Mouse (Mus musculus) MEL-GATA-1-ER (cell line): ENCODE results near the gene Cep83.

Experiments
- DNase-seq: peaks from one replicate; pipeline ENCODE4 v3.0.0-alpha.2; 2012; ENCODE audit warnings: low read depth; ENCODE audit errors: extremely low read depth

The Cep83 gene

DNA sequence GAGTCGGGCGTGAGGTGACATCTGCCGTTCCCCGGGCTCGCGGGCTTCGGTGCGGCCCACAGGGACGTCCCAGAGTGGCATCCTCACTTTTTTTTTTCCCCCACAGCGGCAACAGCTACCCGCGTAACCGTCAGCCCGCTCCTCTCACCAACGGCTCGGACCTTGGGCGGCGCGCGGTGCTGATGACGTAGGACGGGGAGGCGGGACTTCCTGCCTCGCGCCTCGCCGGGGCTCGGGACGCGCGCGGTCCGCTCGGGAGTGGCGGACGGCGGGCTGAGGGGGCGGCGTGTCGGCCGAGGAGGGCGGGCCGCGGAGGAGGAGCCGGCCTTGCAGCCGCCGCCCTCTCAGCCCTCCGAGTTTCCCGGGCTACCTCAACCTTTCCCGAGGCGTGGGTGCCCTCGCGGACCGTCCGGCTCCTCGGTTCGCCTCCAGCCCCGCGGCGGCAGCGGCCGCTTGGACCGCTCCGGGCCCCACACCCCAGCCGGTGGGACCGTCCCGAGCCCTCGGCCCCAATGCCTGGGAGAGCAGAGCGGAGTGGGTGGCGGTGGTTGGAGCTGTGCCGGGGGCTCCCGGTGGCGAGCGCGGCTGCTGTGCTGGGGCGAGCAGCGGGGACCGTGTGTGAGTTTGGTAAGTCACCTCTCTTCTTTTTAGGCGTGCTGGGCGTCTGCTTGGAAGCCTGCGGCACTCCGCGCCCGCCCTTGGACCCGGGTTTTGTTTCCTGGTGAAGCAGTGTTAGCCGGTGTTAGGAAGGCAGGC, at the start of gene Cep83:
Cep83 (plus strand) TSS at position 235 of the 756 bp plus-strand sequence.
- DNase-seq, result peak; percentile 61

DNA sequence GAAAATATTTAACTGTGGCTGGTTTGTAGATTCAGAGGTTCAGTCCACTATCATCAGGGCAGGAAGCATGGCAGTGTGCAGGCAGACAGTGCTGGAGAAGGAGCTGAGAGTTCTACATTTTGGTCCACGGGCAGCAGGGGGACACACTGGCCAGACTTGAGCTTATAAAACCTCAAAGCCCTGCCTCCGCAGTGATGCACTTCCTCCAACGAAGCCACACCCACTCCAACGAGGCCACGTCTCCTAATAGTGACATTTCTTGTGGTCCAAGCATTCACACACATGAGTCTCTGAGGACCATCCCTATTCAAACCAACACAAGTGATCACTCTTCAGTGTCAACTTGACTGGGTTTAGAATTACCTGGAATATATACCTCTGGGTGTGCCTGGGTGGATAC, 49.2 kb upstream of the Cep83 start:
- peak; percentile 7 for DNase-seq

DNA sequence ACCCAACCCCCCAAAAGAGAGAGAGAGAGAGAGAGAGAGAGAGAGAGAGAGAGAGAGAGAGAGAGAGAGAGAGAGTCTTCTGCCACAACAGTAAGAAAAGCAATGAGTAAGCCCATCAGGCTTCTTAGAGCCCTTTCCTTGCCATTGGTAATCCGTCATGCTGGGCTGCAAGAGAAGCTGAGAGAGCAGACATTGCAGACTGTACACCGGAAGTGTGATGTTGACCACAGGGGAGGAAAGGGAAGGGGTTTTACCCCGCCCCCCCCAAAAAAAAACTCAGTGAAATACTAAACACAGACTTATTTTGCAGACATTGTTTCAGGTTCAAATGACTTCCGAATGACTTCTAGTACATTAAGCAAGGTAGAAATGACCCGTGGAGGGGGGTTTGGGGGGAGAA, 48.4 kb upstream of the Cep83 start:
- no peak for DNase-seq

DNA sequence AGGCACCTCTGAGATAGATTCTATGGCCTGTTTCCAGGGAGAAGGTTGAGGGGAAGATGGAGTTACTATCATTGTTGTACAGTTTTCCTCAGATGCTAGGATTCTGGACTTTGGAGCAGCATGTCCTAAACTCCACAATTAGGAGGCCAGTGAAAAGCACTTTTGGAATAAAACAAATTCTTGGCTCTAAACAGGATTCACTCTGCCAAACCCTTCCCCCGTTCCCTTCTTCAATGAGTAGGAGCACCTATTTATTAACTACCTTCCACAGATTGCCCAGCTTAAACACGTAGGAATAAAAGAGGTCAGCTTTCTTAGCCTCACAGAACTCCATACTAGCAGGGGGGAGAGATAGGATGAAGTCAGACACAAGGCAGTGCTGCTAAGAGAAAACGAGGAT, 24.4 kb upstream of the Cep83 start:
- DNase-seq, result no peak

DNA sequence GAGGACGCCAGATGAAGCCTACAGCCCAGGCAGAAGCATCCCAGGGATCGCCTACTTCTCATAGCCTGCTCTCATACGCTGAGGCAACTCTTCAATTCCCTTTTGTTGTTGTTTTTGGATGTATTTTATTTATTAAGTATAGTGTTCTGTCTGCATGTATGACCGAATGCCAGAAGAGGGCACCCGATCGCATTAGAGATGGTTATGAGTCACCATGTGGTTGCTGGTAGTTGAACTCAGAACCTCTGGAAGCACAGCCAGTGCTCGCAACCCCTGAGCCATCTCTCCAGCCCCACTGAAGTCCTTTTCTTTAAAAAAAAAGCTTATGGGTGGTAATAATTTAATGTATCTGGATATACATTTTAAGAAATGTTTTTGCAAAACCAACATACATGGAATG, 24.0 kb upstream of the Cep83 start:
- no peak for DNase-seq

DNA sequence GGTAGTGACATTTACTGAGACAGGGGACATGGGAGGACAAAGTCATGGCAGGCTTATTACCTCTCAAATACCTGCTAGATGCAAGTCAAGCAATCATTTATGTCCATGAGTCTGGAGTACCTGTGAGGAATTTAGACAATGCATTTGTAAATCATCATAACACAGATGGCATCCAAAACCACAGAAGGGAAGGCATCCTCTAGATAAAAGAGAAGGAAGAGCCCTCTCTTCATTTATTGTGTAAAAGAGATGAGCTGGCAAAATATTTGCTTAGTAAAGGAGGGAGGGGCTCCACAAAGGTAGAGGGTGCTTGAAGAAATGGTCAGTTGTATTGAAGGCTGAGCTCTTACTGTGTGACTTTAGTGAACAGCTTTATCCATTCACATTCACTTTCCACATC, 20.3 kb upstream of the Cep83 start:
- no peak for DNase-seq

DNA sequence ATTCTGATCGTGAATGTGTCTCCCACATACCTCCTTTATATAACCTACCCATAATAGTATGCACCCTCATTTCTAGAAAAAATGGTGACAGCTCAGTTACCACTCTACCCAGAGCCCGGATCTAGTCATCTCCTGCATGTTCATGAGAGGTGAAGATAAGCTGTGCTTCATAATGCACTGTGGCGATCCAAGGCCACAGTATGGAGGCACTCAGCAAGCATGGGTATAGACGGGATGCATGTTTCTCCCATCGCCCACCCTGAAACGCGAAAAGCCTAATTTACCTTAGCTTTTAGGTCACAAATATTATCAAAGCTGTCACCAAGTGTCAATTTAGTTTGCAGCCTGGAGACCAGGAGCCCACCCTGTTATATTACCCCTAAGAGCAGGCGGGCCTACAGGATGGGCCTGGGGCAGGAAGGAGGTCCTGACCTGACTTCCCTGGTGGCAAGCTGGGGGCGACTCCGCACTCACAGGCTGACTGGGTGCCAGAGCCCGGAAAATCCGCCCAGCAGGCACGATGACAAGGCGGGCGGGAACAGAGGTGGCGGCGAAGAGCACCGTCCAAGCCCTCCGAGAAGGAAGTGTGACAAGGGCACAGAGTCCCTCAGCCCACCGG, 544 bp upstream of the Cep83 start:
- DNase-seq, result peak; percentile 69

DNA sequence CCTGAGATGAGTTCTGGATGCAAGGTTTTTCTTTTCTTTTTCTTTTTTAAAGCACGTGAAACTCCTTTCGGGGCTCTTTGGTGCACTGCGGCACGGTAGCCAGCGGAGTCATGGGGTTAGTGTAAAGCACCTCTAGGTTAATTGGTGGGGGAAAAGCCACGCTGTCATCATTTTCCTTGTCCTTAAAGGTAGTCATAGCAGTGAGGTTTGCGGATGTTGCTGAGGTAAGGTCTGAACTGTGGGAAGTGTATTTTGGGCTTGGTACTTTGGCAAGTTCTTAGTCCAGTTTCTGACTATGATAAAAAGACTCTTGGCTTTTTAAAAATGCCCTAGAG, 689 bp downstream of the Cep83 start:
- DNase-seq, result peak; percentile 33

DNA sequence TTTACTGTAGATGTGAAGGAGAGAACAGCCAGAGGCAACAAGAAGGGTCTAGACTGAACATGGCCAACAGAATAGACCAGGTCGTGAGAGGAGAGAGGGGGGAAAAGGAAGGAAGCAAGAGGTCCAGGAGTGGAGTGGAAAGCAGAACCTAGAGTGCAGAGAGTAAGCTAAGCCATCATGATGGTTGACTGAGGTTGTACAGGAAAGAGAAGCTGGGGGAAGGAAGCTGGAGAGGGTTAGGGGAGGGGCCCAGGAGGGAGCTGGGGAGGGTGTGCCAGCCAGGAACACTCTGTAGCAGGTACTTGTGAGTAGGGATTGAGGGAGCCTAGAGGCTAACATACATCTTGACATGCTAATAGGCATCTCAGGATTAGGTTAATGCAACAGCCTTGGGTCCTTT, 1.9 kb downstream of the Cep83 start:
- peak; percentile 33 for DNase-seq

DNA sequence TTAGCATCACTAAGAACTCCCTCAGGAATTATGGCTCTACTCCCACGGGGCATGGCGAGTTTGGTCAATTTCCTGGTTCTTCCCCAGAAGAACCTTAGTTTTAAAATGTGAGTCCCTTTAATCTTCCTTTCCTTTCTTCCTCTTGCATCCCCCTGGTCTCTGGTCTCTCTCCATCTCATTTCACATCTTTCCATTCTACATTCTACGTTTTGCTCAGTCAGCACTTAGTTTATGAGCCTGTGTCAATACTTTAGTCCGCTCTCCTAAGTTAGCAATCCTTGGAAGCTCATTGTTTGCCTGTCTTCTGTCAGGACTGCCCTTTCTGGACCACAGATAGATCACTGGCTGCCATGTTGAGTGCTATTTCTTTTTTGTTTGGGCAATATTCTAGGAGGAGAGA, 3.7 kb downstream of the Cep83 start:
- no peak for DNase-seq

DNA sequence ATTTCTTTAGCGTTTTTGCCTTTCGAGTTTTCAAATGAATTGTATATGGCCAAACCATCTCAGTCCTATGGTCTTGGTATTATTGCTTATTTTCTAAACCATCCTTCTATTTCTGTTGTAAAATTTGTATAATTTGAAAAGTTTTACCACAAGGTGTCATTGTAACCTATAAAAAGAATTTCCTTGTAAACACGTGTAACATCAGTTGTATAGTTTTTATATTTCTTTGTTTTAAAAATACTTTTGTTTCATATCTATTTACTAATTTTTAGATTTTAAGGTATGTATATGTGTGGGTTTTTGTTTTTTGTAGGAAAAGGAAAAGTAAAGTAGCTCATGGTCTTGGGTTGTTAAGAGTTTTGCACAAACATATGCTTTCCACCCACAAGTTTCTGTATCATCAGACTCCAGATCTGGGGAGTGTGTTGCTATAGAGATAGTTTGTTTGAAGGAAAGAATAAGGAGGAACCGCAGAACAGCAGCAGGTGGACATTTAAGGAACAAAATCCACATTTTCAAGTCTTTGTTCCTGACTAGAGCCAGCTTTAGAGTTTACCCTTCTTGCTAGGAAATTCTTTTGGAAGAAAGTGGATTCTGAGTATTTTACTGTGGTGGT, 17.3 kb downstream of the Cep83 start:
- peak; percentile 42 for DNase-seq

DNA sequence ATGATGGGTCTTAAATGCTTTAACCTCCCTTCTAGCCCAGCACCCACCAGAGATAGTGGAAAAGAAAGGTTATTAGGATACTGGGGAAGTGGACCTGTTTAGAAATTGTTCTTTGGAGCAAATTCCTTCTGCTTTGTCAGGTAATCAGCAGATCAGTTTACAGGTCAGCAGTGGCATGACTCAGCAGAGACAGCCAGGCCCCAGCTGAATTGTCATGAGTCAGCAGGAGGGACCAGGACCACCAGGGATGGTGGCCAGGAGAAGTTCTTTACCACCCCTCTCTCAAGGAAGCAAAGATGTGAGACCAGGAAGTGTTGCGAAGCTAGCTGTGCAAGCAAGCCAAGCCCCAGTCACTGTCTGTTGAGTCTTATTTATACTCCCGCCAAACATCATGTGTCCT, 18.2 kb downstream of the Cep83 start:
- no peak for DNase-seq

DNA sequence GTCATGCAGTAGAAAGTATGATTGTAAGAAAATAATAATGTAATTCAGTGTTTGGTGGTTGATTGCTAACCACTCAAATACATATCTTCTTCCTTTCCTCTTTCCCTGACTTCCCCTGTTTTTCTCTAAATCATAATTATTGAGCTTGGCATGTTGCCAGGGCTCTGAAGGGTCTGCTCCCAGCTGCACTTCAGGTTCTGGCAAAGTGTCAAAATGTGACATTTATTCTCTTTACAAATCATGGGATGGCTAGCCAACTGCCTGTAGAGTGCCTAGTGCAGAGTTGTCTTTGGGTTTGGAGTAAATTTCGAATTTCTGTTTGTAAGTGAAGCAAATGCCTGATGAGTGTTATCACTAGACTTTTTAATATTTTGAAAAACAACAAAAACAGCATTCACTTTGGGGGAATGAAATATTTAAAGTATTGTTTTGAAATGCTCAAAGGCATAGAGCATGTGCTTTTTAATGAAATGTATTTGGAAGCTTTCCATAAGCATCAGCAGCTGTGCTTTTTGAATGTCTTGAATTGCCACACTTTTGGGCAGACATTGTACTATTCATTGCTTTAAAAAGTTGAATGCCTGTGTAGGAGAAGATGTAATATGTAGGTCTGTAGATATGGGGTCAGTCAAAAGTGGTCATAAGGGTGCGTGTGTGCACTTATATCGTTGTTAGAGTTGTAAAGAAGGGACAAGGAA, 21.3 kb downstream of the Cep83 start:
- DNase-seq, result peak; percentile 40

DNA sequence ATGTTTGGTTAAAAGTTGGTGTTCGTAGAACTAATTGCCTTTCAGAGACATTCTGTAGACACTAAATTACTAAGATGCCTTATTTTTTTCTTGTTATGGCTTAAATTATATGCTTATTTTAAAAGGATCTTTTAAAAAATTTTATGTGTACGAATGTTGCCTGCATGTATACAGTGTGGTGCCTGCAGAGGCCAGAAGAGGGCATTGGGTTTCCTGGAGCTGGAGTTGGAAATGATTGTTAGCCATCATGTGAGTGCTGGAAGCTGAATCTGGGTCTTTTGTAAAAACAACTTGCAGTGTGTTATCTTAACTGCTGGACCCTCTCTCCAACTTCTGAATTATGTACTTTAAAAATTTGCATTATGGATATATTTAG, 21.9 kb downstream of the Cep83 start:
- DNase-seq, result no peak

DNA sequence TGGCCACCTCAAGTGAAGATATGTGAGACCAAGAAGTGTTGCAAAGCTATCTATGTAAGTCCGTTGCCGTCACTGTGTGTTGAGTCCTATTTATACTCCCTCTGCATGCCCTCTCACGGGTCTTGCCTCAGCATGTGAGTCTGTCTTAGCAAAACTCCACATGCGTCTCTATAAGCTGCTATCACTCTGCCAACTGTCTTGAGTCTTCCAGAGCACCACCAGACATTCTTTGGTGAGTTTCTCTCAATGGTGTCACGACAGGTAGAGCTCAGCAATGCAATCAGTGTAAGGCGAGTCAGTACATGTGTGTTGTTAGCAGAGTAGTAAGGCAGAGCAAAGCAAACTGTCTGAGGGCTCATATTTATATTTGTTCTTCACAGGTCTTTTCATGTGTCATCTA, 31.8 kb downstream of the Cep83 start:
- DNase-seq, result no peak

DNA sequence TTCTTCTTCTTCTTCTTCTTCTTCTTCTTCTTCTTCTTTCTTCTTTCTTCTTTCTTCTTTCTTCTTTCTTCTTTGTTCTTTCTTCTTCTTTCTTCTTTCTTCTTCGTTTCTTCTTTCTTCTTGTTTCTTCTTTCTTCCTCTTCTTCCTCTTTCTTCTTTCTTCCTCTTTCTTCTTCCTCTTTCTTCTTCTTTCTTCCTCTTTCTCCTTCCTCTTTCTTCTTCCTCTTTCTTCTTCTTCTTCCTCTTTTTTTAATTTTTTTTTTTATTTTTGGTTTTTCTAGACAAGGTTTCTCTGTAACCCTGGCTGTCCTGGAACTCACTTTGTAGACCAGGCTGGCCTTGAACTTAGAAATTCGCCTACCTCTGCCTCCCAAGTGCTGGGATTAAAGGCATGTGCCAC, 39.6 kb downstream of the Cep83 start:
- peak; percentile 56 for DNase-seq

DNA sequence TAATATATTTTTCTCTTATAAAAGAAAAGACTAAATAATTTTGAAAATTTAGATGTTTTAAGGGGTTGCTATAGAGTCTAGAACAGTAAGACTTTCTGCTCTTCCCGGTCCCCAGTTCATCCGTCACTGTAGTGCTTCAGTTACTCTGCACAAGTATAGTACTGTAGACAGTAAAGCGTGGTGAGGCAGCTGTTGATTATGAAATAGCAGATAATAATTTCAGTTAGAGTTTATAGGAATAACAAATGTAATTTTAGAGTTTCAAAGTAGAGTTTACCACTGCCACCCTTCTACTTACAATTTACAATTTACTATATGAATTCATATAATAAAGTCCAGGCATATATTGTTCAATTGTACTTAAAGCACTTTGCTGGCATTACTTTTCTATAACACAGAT, 42.0 kb downstream of the Cep83 start:
- DNase-seq, result no peak

DNA sequence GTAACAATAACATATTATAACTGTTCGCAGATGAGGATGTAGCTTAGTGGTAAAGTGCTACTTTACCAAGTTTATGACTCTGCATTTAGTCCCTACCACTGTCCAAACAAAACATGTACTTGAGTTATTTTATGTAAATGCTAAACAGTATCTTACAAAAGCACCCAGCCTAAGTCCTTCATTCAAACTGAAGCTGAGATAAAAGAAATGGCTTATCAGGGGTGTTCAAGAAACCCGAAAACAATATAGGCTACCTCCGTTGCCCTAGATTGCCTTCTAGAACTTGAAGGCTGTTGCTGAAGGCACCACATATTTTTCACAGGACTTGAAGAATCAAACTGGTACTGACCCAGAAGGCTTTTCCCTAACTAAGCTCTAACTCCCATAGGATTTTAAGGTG, 46.4 kb downstream of the Cep83 start:
- DNase-seq, result no peak

DNA sequence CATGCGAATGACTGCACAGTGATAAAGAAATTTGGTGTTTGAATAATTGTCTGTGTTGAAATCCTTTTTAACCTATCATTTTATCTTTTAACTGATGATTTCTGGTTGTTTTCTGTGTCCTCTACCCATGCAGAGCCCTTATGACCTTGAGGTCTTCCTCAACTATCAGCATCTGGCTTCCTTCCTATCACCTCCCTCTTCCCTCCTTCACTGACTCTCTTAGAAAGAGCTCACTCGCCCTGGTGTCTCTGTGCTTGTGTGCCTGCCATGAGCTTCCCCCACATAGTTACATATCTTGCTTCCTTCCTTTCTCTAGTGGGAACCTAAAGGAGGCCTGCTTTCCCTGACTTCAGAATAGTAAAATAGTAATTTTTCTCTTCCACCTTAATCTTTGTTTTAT, 51.8 kb downstream of the Cep83 start:
- DNase-seq, result no peak

DNA sequence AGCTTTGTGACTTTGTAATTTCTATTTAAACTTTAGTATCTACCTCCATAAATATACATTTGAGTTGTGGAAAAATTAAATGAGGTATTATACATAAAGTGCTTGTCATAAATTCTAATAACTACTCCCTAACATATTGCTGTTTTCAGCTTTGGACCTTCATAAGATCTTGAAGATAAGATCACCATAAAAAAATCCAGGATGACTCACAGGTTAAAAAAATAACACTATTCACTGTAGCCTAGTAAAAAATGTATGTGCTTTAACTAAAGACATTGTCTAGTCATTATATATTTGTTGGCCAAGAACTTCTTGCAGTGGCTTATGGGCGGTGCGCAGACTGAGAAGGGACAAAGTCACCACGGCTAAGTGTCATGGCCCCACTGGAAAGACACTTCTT, 53.0 kb downstream of the Cep83 start:
- no peak for DNase-seq

DNA sequence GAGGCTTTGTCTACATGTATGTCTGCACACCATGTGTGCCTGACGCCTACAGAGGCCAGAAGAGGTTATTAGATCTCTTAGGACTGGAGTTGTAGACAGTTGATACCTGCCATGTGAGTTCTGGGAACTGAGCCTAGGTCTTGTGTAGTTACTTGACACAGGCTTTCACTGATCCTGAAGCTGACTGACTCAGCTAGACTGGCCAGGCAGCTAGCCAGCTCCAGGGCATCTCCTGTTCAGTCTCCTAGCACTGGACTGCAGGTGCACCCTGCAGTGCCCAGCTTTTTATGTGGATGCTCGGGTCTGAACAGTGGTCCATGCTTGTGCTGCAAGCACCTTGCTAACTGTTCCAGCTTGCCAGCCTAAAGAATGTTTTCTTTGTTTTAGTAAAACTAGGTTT, 58.6 kb downstream of the Cep83 start:
- DNase-seq, result no peak

DNA sequence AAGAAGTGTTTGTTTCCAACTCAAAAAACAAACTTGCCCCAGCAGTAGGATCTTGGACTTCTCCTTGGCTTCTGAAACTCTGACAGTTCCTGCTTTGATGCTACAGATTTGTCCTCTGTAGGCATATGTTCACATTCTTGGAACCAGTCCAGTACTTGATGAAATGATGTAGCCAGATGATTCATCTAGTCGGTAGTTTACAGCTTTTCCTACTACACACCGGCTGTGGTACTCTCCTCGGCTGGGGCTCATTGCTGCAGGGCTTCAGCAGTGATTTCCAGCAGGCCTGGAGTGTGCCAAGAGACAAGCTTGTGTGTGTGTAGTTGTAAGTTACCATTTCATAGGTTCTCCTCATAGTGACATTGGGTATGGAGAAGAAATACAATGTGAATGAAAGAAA, 83.0 kb downstream of the Cep83 start:
- DNase-seq, result no peak

DNA sequence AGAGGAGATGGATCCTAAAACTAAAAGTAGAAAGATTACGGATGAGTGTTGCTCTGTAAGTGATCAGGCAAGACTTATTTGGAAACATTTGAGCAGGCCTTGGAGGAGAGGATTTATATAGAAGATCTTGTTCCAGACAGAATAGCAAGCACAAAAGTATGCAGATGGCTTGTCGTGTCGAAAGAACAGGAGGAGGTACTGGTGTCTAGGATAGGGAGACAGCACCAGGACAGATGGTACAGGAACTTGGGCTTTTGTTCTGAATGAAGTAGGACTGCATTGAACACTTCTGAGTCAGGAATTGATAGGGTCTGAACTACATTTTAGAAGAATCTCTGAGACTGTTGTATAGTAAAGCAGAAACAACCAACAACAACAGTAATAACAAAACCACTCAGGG, 89.1 kb downstream of the Cep83 start:
- DNase-seq, result no peak
